Mouse (Mus musculus) bone marrow macrophage, adult 2 months (primary cell): ENCODE measurements around the gene Ly6g6f. TPM values are rescaled to one million over a fixed set of nuclear protein-coding genes. Genes with fewer than 3 reads are reported as not detected.
"Not testable (repeated sequence)": the region's sequence is repeated elsewhere in the genome, so short reads cannot be mapped to it uniquely, and the experiment has no call there.

ENCODE experiments used
- H3K27ac ChIP-seq: 2 replicates; pipeline ENCODE4 v1.5.1; 2012; ENCODE audit warnings: low read depth, low read length; ENCODE audit not compliant: insufficient read depth
- H3K4me1 ChIP-seq: 2 replicates; pipeline ENCODE4 v1.6.1; 2012; ENCODE audit warnings: low read length; ENCODE audit not compliant: control insufficient read depth, insufficient read depth
- H3K4me3 ChIP-seq: 2 replicates; pipeline ENCODE4 v1.5.1; 2012; ENCODE audit warnings: mild to moderate bottlenecking, low read length, moderate library complexity; ENCODE audit not compliant: insufficient read depth
- CTCF ChIP-seq: IDR thresholded peaks from 2 replicates; pipeline ENCODE4 v1.5.1; 2012; ENCODE audit warnings: low read depth, mild to moderate bottlenecking, low read length, moderate library complexity
- POLR2A ChIP-seq: IDR thresholded peaks from 2 replicates; pipeline ENCODE4 v1.6.1; 2012; ENCODE audit warnings: mild to moderate bottlenecking, low read depth, low read length, borderline replicate concordance
- polyA plus RNA-seq: library from polyadenylated mRNA; stranded (reverse); fragments of >200 nt; gene quantifications from 2 replicates; pipeline ENCODE4 v1.2.4, GENCODE M21; 2012; ENCODE audit not compliant: missing spikeins, insufficient read depth, insufficient read length

Gene Ly6g6f
- polyA plus RNA-seq, 1 experiment = not detected

- no peak overlapping the region; the same call in 1 of the 2 replicates for H3K27ac ChIP-seq
- TF ChIP-seq CTCF = no peak
- TF ChIP-seq POLR2A = no peak
- H3K4me3 ChIP-seq = no peak overlapping the region
- H3K4me1 ChIP-seq = peaks cover 20% of the 10 kb centered on the region
These were observed 39.7 kb upstream of the Ly6g6f start for GRCm38 (mm10) chr17:35125081-35125480.

GRCm38 (mm10) chr17:35124261-35124896, 39.0 kb upstream of the Ly6g6f start:
- H3K27ac ChIP-seq, H3K4me3 ChIP-seq: not testable (repeated sequence)
- peaks cover 24% of the 10 kb centered on the region for H3K4me1 ChIP-seq

- H3K27ac ChIP-seq, H3K4me3 ChIP-seq: not testable (repeated sequence)
- H3K4me1 ChIP-seq = peaks cover 24% of the 10 kb centered on the region
These were observed 37.9 kb upstream of the Ly6g6f start for GRCm38 (mm10) chr17:35123287-35123686.

- peak within 1 kb of the TSS; percentile 65 for H3K27ac ChIP-seq
- TF ChIP-seq CTCF = no peak
- TF ChIP-seq POLR2A = no peak
- peaks cover 15% of the 10 kb centered on the region for H3K4me1 ChIP-seq
- H3K4me3 ChIP-seq = peak within 1 kb of the TSS; percentile 85
These were observed 36.5 kb upstream of the Ly6g6f start, which contains the start of gene Csnk2b for GRCm38 (mm10) chr17:35121871-35122303. Gene Csnk2b (minus strand): TSS chr17:35122053.

- TF ChIP-seq CTCF (no peak), POLR2A (no peak)
- peaks cover 15% of the 10 kb centered on the region for H3K4me1 ChIP-seq
- peak within 1 kb of the TSS; percentile 85 for H3K4me3 ChIP-seq
- H3K27ac ChIP-seq = peak within 1 kb of the TSS; percentile 65
These were observed 35.9 kb upstream of the Ly6g6f start, which contains the start of gene Gpank1 for GRCm38 (mm10) chr17:35121143-35121799. Gene Gpank1 (plus strand): TSS chr17:35121455.

- H3K4me3 ChIP-seq = peak overlapping the region; percentile 85
- TF ChIP-seq POLR2A = no peak
- TF ChIP-seq CTCF = no peak
- H3K27ac ChIP-seq = peak overlapping the region; percentile 44; the same call in 1 of the 2 replicates
- H3K4me1 ChIP-seq = peaks cover 15% of the 10 kb centered on the region
These were observed 35.3 kb upstream of the Ly6g6f start for GRCm38 (mm10) chr17:35120745-35121142.

GRCm38 (mm10) chr17:35115046-35116019, 29.9 kb upstream of the Ly6g6f start, which contains the start of gene Ly6g5b:
Gene Ly6g5b (minus strand): TSS chr17:35115428.
- H3K4me3 ChIP-seq = no peak within 1 kb of the TSS
- H3K4me1 ChIP-seq = peaks cover 4% of the 10 kb centered on the region; the same call in 1 of the 2 replicates
- TF ChIP-seq CTCF (peak; percentile 19; the same call in 1 of the 2 replicates), POLR2A (no peak)
- H3K27ac ChIP-seq = no peak within 1 kb of the TSS

GRCm38 (mm10) chr17:35111774-35112173, 26.4 kb upstream of the Ly6g6f start:
- no peaks in the 10 kb centered on the region for H3K4me1 ChIP-seq
- TF ChIP-seq CTCF (no peak), POLR2A (no peak)

GRCm38 (mm10) chr17:35108097-35108496, 22.7 kb upstream of the Ly6g6f start, which contains the start of gene Ly6g5c:
Gene Ly6g5c (plus strand): TSS chr17:35108279.
- H3K4me1 ChIP-seq = no peaks in the 10 kb centered on the region

More at GRCm38 (mm10) chr17:35111774-35112173, 26.4 kb upstream of the Ly6g6f start:
- Histone ChIP-seq H3K4me3 (no peak overlapping the region), H3K27ac (no peak overlapping the region)

More at GRCm38 (mm10) chr17:35108097-35108496, 22.7 kb upstream of the Ly6g6f start, which contains the start of gene Ly6g5c:
- no peak within 1 kb of the TSS for H3K4me3 ChIP-seq
- no peak within 1 kb of the TSS for H3K27ac ChIP-seq
- TF ChIP-seq CTCF = no peak
- no peak for TF ChIP-seq POLR2A
